Mouse (Mus musculus) heart, embryonic 15.5 days (tissue): ENCODE data around the gene Vgll4. TPM values are rescaled to one million over a fixed set of nuclear protein-coding genes. Genes with fewer than 3 reads are reported as not detected.
A peak's percentile ranks its signal among the peaks of the same experiment; 100 is the strongest.

Experiments
- ATAC-seq: fragments of 200-750 bp; cut with Nextera tagmentation; replicated peaks from 2 replicates; pipeline ENCODE4 v1.8.0; 2017; ENCODE audit warnings: low read depth, moderate TSS enrichment; ENCODE audit not compliant: insufficient number of reproducible peaks, insufficient read depth, low FRiP score
- H3K27ac ChIP-seq: fragments of 300-500 bp; sonication (generic); 2 replicates; pipeline ENCODE4 v1.5.1; 2015; ENCODE audit warnings: mild to moderate bottlenecking, inconsistent platforms
- H3K27me3 ChIP-seq: fragments of 300-500 bp; sonication (generic); 2 replicates; pipeline ENCODE4 v1.6.1; 2015; ENCODE audit warnings: inconsistent platforms
- H3K36me3 ChIP-seq: fragments of 300-500 bp; sonication (generic); 2 replicates; pipeline ENCODE4 v1.6.1; 2015; ENCODE audit warnings: mild to moderate bottlenecking, inconsistent platforms
- H3K4me1 ChIP-seq: fragments of 300-500 bp; sonication (generic); replicated peaks from 2 replicates; pipeline ENCODE4 v1.6.1; 2015; ENCODE audit warnings: inconsistent platforms
- H3K4me2 ChIP-seq: fragments of 300-500 bp; sonication (generic); 2 replicates; pipeline ENCODE4 v1.6.1; 2015; ENCODE audit warnings: inconsistent platforms, mild to moderate bottlenecking, moderate library complexity
- H3K4me3 ChIP-seq: fragments of 300-500 bp; sonication (generic); 2 replicates; pipeline ENCODE4 v1.5.1; 2015; ENCODE audit warnings: mild to moderate bottlenecking, inconsistent platforms
- H3K9ac ChIP-seq: fragments of 300-500 bp; sonication (generic); 2 replicates; pipeline ENCODE4 v1.6.1; 2015; ENCODE audit warnings: mild to moderate bottlenecking, inconsistent platforms
- H3K9me3 ChIP-seq: fragments of 300-500 bp; sonication (generic); replicated peaks from 2 replicates; pipeline ENCODE4 v1.6.1; 2016; ENCODE audit warnings: inconsistent platforms
- WGBS: fragments of 180-500 bp; shearing (Covaris S2); methylation state at CpG from one replicate; pipeline ENCODE4 v1.1.7; 2015; ENCODE audit warnings: mixed read lengths; 5-methylcytosine and 5-hydroxymethylcytosine counted together
- polyA plus RNA-seq: library from polyadenylated mRNA; unstranded; fragments of >200 nt; fragmentation: Nextera tagmentation; extraction: Ambion mirVana; gene quantifications from 2 replicates; pipeline ENCODE4 v1.2.1, GENCODE M21; 2015

Vgll4 gene
- polyA plus RNA-seq, 1 experiment from 2014 or later = 65.4 TPM

DNA sequence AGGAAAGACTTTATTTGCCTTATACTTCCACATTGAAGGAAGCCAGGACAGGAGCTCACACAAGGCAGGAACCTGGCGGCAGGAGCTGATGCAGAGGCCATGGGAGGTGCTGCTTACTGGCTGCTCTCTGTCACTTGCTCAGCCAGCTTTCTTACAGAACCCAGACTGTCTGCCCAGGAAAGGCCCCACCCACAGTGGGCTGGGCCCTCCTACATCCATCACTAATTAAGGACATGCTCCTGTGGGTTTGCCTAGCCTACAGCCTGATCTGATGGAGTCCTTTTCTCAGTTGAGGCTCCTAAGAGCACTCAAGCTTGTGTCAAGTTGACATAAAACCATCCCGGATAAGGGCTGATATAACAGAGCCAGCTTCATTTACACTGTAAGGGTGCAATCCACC lies 115.4 kb downstream of the Vgll4 start:
- H3K27me3 ChIP-seq = no peaks in the 10 kb centered on the region
- no peak overlapping the region for H3K9ac ChIP-seq
- H3K27ac ChIP-seq = peak overlapping the region; percentile 18; the same call in 1 of the 2 replicates
- H3K4me1 ChIP-seq = peaks cover 38% of the 10 kb centered on the region
- WGBS = 34% methylated on average over 2 of the region's 2 CpGs
- H3K4me2 ChIP-seq = no peak overlapping the region
- peaks cover 6% of the 10 kb centered on the region; the same call in 1 of the 2 replicates for H3K36me3 ChIP-seq
- no peaks in the 10 kb centered on the region for H3K9me3 ChIP-seq
- H3K4me3 ChIP-seq = no peak overlapping the region
- ATAC-seq = no peak; the same call in 1 of the 2 replicates

DNA sequence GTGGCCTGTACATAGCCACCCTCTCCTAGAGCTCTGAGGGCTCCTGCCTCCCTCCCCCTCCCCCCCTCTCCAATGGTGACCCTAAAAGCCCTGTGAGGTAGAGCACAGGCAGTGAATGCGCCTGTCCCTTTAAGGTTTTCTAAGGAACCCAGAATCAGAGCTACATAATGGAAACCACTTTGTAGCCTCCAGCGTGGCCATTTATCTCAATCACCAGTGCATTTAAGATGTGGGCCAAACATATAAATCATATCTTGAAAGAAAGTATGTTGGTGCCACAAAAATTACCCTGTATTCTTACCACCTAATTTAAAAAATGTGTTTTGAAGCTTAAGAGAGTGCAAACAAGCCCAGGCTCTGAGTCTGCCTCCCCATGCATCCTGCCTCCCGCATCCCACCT lies 117.1 kb downstream of the Vgll4 start:
- H3K4me2 ChIP-seq = no peak overlapping the region
- H3K36me3 ChIP-seq = no peaks in the 10 kb centered on the region
- H3K9ac ChIP-seq = no peak overlapping the region
- WGBS = 60% methylated on average over 3 of the region's 3 CpGs
- no peak overlapping the region for H3K27ac ChIP-seq
- H3K9me3 ChIP-seq = no peaks in the 10 kb centered on the region
- H3K4me3 ChIP-seq = no peak overlapping the region
- H3K4me1 ChIP-seq = peaks cover 36% of the 10 kb centered on the region
- ATAC-seq = no peak
- H3K27me3 ChIP-seq = no peaks in the 10 kb centered on the region

DNA sequence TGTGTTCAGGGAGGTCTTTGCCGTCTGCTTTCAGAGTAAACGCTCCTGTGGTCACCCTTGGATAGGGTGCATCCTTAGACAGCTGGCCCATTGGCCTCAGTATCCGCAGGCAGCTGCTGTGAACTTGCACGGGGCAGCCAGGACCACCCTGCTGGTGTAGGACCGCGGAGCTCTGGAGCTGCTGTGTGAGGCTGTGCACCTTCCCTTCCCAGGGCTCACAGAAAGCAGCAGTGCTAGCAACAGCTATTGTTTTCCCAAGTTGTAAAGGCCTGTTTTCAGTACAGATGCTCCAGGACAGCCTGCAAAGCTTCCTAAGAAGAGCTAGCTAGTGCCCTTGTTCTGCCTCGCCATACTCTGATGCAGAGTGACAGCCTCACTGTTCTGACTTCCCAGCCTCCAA lies 118.1 kb downstream of the Vgll4 start:
- H3K4me3 ChIP-seq = no peak overlapping the region
- H3K27ac ChIP-seq = no peak overlapping the region
- H3K4me1 ChIP-seq = peaks cover 34% of the 10 kb centered on the region
- H3K9me3 ChIP-seq = no peaks in the 10 kb centered on the region
- ATAC-seq = no peak
- 65% methylated on average over 7 of the region's 7 CpGs for WGBS
- no peak overlapping the region for H3K4me2 ChIP-seq
- H3K9ac ChIP-seq = no peak overlapping the region
- H3K27me3 ChIP-seq = no peaks in the 10 kb centered on the region
- no peaks in the 10 kb centered on the region for H3K36me3 ChIP-seq

DNA sequence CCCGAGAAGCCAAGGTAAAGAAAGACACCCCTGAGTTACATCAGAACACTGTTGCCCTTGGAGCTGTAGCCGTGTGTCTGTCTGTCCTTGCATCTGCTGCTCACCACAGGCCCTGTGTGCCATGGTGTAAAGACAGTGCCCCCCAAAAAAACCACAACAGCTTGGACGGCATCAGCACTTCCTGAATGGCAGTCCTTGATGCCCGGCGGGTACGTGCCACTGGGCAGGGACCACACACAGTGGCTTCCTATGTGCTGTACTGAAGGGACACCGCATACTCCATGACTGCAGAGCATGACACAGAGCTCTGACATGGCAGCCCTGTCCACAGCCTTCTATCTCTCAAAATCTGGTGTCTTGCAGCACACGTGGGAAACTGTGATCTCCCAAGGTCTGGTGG lies 120.0 kb downstream of the Vgll4 start:
- ATAC-seq = no peak
- Histone ChIP-seq H3K4me1 (peaks cover 20% of the 10 kb centered on the region), H3K36me3 (no peaks in the 10 kb centered on the region), H3K4me2 (no peak overlapping the region), H3K9me3 (no peaks in the 10 kb centered on the region), H3K27ac (no peak overlapping the region), H3K9ac (no peak overlapping the region), H3K4me3 (no peak overlapping the region), H3K27me3 (no peaks in the 10 kb centered on the region)
- 72% methylated on average over 8 of the region's 8 CpGs for WGBS

DNA sequence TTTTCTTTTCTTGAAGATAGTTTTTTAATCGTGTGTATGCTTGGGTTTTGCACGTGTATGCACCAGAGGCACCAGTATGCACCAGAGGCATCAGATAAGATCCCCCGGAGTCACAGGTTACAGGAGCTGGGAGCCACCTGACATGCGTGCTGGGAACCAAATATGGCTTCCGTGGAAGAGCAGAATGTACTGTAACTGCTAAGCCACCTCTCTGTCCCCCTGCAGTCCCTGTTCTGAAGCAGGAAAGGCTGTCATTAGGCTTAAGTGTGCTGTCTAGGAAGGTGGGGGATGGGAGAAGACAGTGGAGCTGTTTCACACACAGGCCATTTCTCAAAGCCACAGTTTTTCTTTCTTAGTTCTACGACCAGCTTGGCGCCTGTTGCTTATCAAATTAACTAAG lies 121.0 kb downstream of the Vgll4 start:
- no peak for ATAC-seq
- Histone ChIP-seq H3K27ac (no peak overlapping the region), H3K4me3 (no peak overlapping the region), H3K4me2 (no peak overlapping the region), H3K9me3 (no peaks in the 10 kb centered on the region), H3K27me3 (no peaks in the 10 kb centered on the region), H3K36me3 (no peaks in the 10 kb centered on the region), H3K4me1 (peaks cover 10% of the 10 kb centered on the region), H3K9ac (no peak overlapping the region)
- WGBS = 38% methylated on average over 7 of the region's 7 CpGs

DNA sequence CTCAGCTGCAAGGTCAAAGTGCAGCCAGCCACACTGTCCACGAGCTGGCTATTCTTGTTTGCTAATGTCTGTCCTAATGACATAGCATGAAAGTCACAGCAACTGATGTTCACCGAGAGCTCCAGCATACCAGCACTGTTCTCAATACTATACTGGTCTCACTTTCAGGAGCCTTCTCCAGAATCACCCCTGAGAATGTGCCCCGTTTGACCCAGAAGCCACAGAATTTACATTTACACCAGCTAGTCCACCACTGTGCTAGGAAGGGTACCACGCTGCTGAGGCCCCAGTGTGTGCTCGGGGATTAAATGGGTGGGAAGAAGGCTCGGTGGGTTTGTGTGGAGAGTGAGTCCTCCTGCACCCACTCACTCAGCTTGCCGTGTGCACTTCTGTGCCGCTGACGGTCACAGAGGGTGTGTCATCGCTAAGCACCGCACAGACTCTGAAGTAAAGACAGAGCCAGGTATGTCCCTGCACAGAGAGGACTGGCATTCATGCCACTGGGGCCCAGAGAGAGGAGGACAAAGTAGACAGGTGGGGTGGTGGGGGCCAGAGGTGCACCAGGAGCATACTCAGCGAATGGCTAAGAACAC lies 122.1 kb downstream of the Vgll4 start:
- no peaks in the 10 kb centered on the region for H3K27me3 ChIP-seq
- 82% methylated on average over 12 of the region's 12 CpGs for WGBS
- H3K36me3 ChIP-seq = no peaks in the 10 kb centered on the region
- peaks cover 10% of the 10 kb centered on the region for H3K4me1 ChIP-seq
- H3K4me2 ChIP-seq = no peak overlapping the region
- no peak for ATAC-seq
- H3K27ac ChIP-seq = no peak overlapping the region
- no peak overlapping the region for H3K4me3 ChIP-seq
- no peak overlapping the region for H3K9ac ChIP-seq
- no peaks in the 10 kb centered on the region for H3K9me3 ChIP-seq

DNA sequence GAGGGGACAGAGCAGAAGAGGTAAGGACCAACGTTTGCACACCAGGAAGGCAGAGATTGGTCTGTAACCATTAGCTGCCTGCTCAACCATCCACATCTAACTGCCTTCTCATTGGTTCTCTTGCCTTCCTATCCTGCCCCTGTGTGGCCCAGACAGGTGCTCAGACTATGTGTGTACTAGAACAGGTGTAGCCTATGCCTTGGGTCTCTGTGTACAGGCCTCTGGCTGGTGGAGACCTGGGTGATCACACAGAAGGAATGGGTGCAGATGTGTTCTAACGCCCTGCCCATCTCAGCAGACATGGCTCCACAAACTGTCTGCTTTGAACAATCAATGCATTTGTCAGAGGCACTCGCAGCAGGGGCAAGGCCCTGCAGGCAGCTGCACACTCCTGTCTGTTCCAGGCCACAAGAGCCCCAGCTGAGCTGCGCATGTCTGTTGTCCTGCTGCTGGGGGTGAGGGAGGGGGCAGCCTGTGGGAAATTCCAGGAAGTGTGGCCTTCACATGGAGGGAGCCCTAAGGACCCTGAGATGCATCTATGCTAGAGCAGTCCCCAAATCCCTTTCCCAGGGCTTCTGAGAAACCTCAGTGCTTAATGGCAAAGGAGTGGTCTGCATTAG lies 123.5 kb downstream of the Vgll4 start:
- Histone ChIP-seq H3K27me3 (no peaks in the 10 kb centered on the region), H3K27ac (no peak overlapping the region), H3K9ac (no peak overlapping the region), H3K9me3 (no peaks in the 10 kb centered on the region), H3K4me3 (no peak overlapping the region), H3K4me1 (peaks cover 15% of the 10 kb centered on the region), H3K4me2 (no peak overlapping the region), H3K36me3 (no peaks in the 10 kb centered on the region)
- ATAC-seq = no peak
- WGBS = 56% methylated on average over 4 of the region's 4 CpGs

DNA sequence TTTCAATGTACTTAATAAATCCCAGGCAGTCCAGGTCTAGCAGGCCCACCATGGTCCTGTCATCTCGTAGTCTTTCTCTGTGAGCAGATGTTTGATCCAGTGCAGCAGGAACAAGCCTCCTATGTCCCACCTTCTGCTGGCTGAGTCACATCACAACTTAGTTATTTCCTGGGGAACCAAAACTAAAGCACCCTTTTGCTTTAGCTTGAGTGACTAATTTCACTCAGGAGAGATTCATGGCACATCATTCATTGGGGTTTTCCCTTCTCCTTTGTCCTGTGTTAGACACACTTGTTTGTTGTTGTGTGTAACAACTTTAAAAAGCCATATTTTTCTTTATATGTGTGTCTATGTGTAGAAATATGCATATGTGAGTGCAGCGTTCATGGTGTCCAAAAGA lies 126.9 kb downstream of the Vgll4 start:
- Histone ChIP-seq H3K9ac (no peak overlapping the region), H3K36me3 (no peaks in the 10 kb centered on the region), H3K4me1 (peaks cover 33% of the 10 kb centered on the region), H3K9me3 (no peaks in the 10 kb centered on the region), H3K4me3 (no peak overlapping the region), H3K4me2 (no peak overlapping the region), H3K27ac (no peak overlapping the region), H3K27me3 (no peaks in the 10 kb centered on the region)
- no peak for ATAC-seq
- 93% methylated on average over 2 of the region's 2 CpGs for WGBS

DNA sequence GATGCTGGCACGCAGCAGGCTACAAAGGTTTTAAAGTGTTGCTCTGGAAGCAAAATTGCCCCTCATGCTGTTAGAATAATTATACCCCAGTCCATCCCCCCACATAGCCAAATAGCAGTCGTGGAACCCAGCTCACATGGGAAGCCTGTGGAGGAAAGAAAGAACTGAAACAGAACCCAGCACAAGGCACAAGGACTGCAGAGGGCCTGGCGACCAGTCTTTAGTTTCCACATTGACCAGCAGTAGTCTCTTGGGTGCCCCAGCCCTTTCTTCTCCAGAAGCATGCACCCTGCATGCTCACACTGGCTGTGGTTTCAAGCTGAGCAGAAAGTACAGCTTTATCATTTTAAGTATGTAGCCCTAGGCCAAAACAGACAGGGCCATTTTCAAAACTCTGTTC lies 127.7 kb downstream of the Vgll4 start:
- Histone ChIP-seq H3K27ac (no peak overlapping the region), H3K9me3 (no peaks in the 10 kb centered on the region), H3K27me3 (no peaks in the 10 kb centered on the region), H3K9ac (no peak overlapping the region), H3K36me3 (no peaks in the 10 kb centered on the region), H3K4me1 (peaks cover 36% of the 10 kb centered on the region), H3K4me2 (no peak overlapping the region), H3K4me3 (no peak overlapping the region)
- 72% methylated on average over 3 of the region's 3 CpGs for WGBS
- no peak for ATAC-seq

DNA sequence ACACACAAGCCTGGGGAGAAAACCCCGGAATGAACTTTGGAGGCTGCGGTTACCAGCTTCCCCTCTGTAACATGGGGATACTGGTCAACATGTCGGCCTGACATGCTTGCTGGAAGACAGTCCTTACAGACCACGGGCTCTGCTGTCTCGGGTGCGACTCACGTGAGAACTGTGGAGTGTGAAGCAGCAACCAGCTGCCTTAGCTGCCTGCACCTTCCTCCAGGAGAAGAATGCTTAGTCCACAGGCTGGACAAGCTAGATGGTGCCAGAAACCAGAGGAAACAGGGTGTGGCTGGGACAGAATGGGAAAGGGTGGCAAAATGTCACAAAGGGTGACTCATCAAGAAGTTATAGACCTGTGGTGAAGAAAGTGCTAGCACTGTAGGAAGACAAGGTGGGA lies 129.8 kb downstream of the Vgll4 start:
- Histone ChIP-seq H3K4me2 (no peak overlapping the region), H3K36me3 (no peaks in the 10 kb centered on the region), H3K4me3 (no peak overlapping the region), H3K9me3 (no peaks in the 10 kb centered on the region), H3K27ac (no peak overlapping the region), H3K9ac (no peak overlapping the region), H3K27me3 (no peaks in the 10 kb centered on the region), H3K4me1 (peaks cover 39% of the 10 kb centered on the region)
- ATAC-seq = no peak
- WGBS = 81% methylated on average over 7 of the region's 7 CpGs

DNA sequence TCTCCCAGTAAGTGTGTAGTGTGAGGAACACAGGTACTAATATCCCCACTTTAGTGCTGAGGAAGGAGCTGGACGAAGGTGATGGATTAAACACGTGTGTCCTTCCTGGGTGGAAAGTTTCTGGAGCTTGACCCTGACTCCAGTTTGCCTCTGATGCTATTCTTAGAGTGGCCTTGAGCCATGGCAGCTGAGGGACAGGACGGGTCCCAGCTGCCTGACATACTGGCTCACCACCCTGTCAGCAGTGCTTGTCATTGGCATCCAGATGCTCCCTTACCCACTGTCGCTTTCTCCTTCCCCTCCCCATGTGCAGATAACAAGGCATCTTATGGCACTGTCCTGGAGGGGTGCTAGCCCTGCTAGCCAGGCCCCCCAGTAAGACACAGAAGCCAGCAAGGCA lies 130.9 kb downstream of the Vgll4 start:
- no peak overlapping the region for H3K27ac ChIP-seq
- no peak for ATAC-seq
- no peaks in the 10 kb centered on the region for H3K27me3 ChIP-seq
- no peak overlapping the region for H3K9ac ChIP-seq
- H3K4me1 ChIP-seq = peaks cover 45% of the 10 kb centered on the region
- no peaks in the 10 kb centered on the region for H3K36me3 ChIP-seq
- H3K4me2 ChIP-seq = no peak overlapping the region
- no peaks in the 10 kb centered on the region for H3K9me3 ChIP-seq
- WGBS = 41% methylated on average over 4 of the region's 4 CpGs
- H3K4me3 ChIP-seq = no peak overlapping the region

DNA sequence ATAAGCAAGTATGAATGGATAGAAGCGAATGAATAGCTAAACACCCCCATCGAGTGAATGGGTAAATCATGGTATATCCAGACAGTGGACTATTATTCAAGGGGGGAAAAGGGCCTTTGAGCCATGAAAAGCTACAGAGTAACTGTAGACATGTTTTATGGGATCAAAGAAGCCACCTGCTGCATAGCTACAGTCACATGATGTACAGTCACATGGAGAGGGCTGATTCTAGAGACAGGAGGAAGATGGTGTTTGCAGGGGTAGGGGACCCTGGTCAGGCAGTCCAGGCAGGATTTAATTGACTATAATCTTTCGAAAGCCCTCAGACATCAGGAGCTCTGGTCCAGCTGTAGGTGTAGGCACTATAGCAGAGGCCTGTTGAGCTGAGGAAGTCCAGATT lies 133.4 kb downstream of the Vgll4 start:
- 77% methylated on average over 3 of the region's 3 CpGs for WGBS
- no peaks in the 10 kb centered on the region for H3K27me3 ChIP-seq
- no peaks in the 10 kb centered on the region for H3K9me3 ChIP-seq
- H3K36me3 ChIP-seq = no peaks in the 10 kb centered on the region
- ATAC-seq = no peak
- no peak overlapping the region for H3K4me2 ChIP-seq
- no peak overlapping the region for H3K27ac ChIP-seq
- H3K9ac ChIP-seq = no peak overlapping the region
- peaks cover 61% of the 10 kb centered on the region for H3K4me1 ChIP-seq
- H3K4me3 ChIP-seq = no peak overlapping the region
